Mouse (Mus musculus): ENCODE results near the gene Spint3. TPM values are rescaled to one million over a fixed set of nuclear protein-coding genes. Genes with fewer than 3 reads are reported as not detected.
"Not testable (repeated sequence)": the region's sequence is repeated elsewhere in the genome, so short reads cannot be mapped to it uniquely, and the experiment has no call there.

Spint3 gene
- polyA plus RNA-seq, 1 experiment: not detected

GRCm38 (mm10) chr2:164593494-164593893, 20.2 kb upstream of the Spint3 start, which contains the start of gene Eppin:
Eppin (minus strand) TSS chr2:164593594.
- Histone ChIP-seq H3K27ac (ENCODE audit: control insufficient read depth, insufficient read depth, low read depth, low read length, poor library complexity) (no peak within 1 kb of the TSS), H3K4me1 (ENCODE audit: control insufficient read depth, insufficient read depth, low read length) (no peaks in the 10 kb centered on the region), H3K4me3 (replicated peaks; ENCODE audit: control insufficient read depth, low read depth, low read length) (no peak within 1 kb of the TSS)
- 67% methylated on average over 4 of the region's 4 CpGs for WGBS
- no peak for TF ChIP-seq CTCF (IDR thresholded peaks at IDR 0.05; ENCODE audit: control insufficient read depth, insufficient read depth, low read length)
- TF ChIP-seq POLR2A (IDR thresholded peaks at IDR 0.05; ENCODE audit: borderline replicate concordance, control insufficient read depth, low read depth, low read length): no peak

- no peaks in the 10 kb centered on the region for H3K4me1 ChIP-seq (ENCODE audit: control insufficient read depth, insufficient read depth, low read length)
- TF ChIP-seq POLR2A (IDR thresholded peaks at IDR 0.05; ENCODE audit: borderline replicate concordance, control insufficient read depth, low read depth, low read length): no peak
- peak; percentile 37; the same call in 1 of the 2 replicates for TF ChIP-seq CTCF (IDR thresholded peaks at IDR 0.05; ENCODE audit: control insufficient read depth, insufficient read depth, low read length)
- H3K4me3 ChIP-seq (replicated peaks; ENCODE audit: control insufficient read depth, low read depth, low read length): no peak overlapping the region
- WGBS: 9% methylated on average over 4 of the region's 4 CpGs
- H3K27ac ChIP-seq (ENCODE audit: control insufficient read depth, insufficient read depth, low read depth, low read length, poor library complexity): no peak overlapping the region
Observed at GRCm38 (mm10) chr2:164592014-164592413, 18.8 kb upstream of the Spint3 start.

GRCm38 (mm10) chr2:164585025-164585725, 11.9 kb upstream of the Spint3 start, which contains the start of gene Wfdc6a:
Wfdc6a (minus strand) TSS chr2:164585447.
- 63% methylated on average over 13 of the region's 13 CpGs for WGBS

GRCm38 (mm10) chr2:164567460-164567859, 5.8 kb downstream of the Spint3 start:
- no peak for TF ChIP-seq CTCF (IDR thresholded peaks at IDR 0.05; ENCODE audit: control insufficient read depth, insufficient read depth, low read length)
- no peak for TF ChIP-seq POLR2A (IDR thresholded peaks at IDR 0.05; ENCODE audit: borderline replicate concordance, control insufficient read depth, low read depth, low read length)
- H3K27ac ChIP-seq (ENCODE audit: control insufficient read depth, insufficient read depth, low read depth, low read length, poor library complexity): no peak overlapping the region
- no peaks in the 10 kb centered on the region for H3K4me1 ChIP-seq (ENCODE audit: control insufficient read depth, insufficient read depth, low read length)
- no peak overlapping the region for H3K4me3 ChIP-seq (replicated peaks; ENCODE audit: control insufficient read depth, low read depth, low read length)
- 40% methylated on average over 5 of the region's 5 CpGs for WGBS

More at GRCm38 (mm10) chr2:164585025-164585725, 11.9 kb upstream of the Spint3 start, which contains the start of gene Wfdc6a:
- H3K4me1 ChIP-seq (ENCODE audit: control insufficient read depth, insufficient read depth, low read length); H3K4me3 ChIP-seq (replicated peaks; ENCODE audit: control insufficient read depth, low read depth, low read length); H3K27ac ChIP-seq (ENCODE audit: control insufficient read depth, insufficient read depth, low read depth, low read length, poor library complexity): not testable (repeated sequence)

- no peaks in the 10 kb centered on the region for H3K4me1 ChIP-seq (ENCODE audit: control insufficient read depth, insufficient read depth, low read length)
- WGBS: 73% methylated on average over 2 of the region's 2 CpGs
- no peak for TF ChIP-seq POLR2A (IDR thresholded peaks at IDR 0.05; ENCODE audit: borderline replicate concordance, control insufficient read depth, low read depth, low read length)
- peak; percentile 14; the same call in 1 of the 2 replicates for TF ChIP-seq CTCF (IDR thresholded peaks at IDR 0.05; ENCODE audit: control insufficient read depth, insufficient read depth, low read length)
- no peak overlapping the region for H3K4me3 ChIP-seq (replicated peaks; ENCODE audit: control insufficient read depth, low read depth, low read length)
- no peak overlapping the region for H3K27ac ChIP-seq (ENCODE audit: control insufficient read depth, insufficient read depth, low read depth, low read length, poor library complexity)
Observed at GRCm38 (mm10) chr2:164566997-164567396, 6.3 kb downstream of the Spint3 start.

GRCm38 (mm10) chr2:164564346-164564745, 8.9 kb downstream of the Spint3 start:
- Histone ChIP-seq H3K4me1 (ENCODE audit: control insufficient read depth, insufficient read depth, low read length) (no peaks in the 10 kb centered on the region), H3K4me3 (replicated peaks; ENCODE audit: control insufficient read depth, low read depth, low read length) (no peak overlapping the region), H3K27ac (ENCODE audit: control insufficient read depth, insufficient read depth, low read depth, low read length, poor library complexity) (no peak overlapping the region)
- WGBS: 57% methylated on average over 5 of the region's 5 CpGs
- TF ChIP-seq POLR2A (IDR thresholded peaks at IDR 0.05; ENCODE audit: borderline replicate concordance, control insufficient read depth, low read depth, low read length) (no peak), CTCF (IDR thresholded peaks at IDR 0.05; ENCODE audit: control insufficient read depth, insufficient read depth, low read length) (no peak)

GRCm38 (mm10) chr2:164563339-164564038, 9.8 kb downstream of the Spint3 start:
- 0 out of 2 replicates have a peak, but pooled peaks have one; percentile 12 for TF ChIP-seq CTCF (IDR thresholded peaks at IDR 0.05; ENCODE audit: control insufficient read depth, insufficient read depth, low read length)
- no peak for TF ChIP-seq POLR2A (IDR thresholded peaks at IDR 0.05; ENCODE audit: borderline replicate concordance, control insufficient read depth, low read depth, low read length)
- no peak overlapping the region for H3K4me3 ChIP-seq (replicated peaks; ENCODE audit: control insufficient read depth, low read depth, low read length)
- no peaks in the 10 kb centered on the region for H3K4me1 ChIP-seq (ENCODE audit: control insufficient read depth, insufficient read depth, low read length)
- no peak overlapping the region for H3K27ac ChIP-seq (ENCODE audit: control insufficient read depth, insufficient read depth, low read depth, low read length, poor library complexity)
- WGBS: 13% methylated on average over 32 of the region's 32 CpGs

GRCm38 (mm10) chr2:164562391-164563188, 10.7 kb downstream of the Spint3 start, which contains the start of gene Wfdc2:
Wfdc2 (plus strand) TSS chr2:164562413.
- H3K4me3 ChIP-seq (replicated peaks; ENCODE audit: control insufficient read depth, low read depth, low read length): no peak within 1 kb of the TSS
- H3K27ac ChIP-seq (ENCODE audit: control insufficient read depth, insufficient read depth, low read depth, low read length, poor library complexity): no peak within 1 kb of the TSS
- no peak for TF ChIP-seq POLR2A (IDR thresholded peaks at IDR 0.05; ENCODE audit: borderline replicate concordance, control insufficient read depth, low read depth, low read length)
- no peak for TF ChIP-seq CTCF (IDR thresholded peaks at IDR 0.05; ENCODE audit: control insufficient read depth, insufficient read depth, low read length)
- H3K4me1 ChIP-seq (ENCODE audit: control insufficient read depth, insufficient read depth, low read length): no peaks in the 10 kb centered on the region
- 71% methylated on average over 24 of the region's 24 CpGs for WGBS

All from bone marrow, adult 2 months (tissue).